Mouse (Mus musculus) myocyte (in vitro differentiated cells): Measurements from ENCODE around the gene Tmem234. TPM values are rescaled to one million over a fixed set of nuclear protein-coding genes. Genes with fewer than 3 reads are reported as not detected.

ENCODE experiments used
- H3K27me3 ChIP-seq: one replicate; pipeline ENCODE4 v1.6.1; 2011; ENCODE audit not compliant: control insufficient read depth, insufficient read depth, insufficient read length
- H3K36me3 ChIP-seq: one replicate; pipeline ENCODE4 v1.6.1; 2011; ENCODE audit not compliant: control insufficient read depth, insufficient read depth
- H3K4me2 ChIP-seq: one replicate; pipeline ENCODE4 v1.6.1; 2011; ENCODE audit warnings: low read depth, control low read depth
- H3K4me3 ChIP-seq: one replicate; pipeline ENCODE4 v1.5.1; 2011; ENCODE audit warnings: mild to moderate bottlenecking, control low read depth, moderate library complexity
- H3K79me2 ChIP-seq: one replicate; pipeline ENCODE4 v1.6.1; 2011; ENCODE audit not compliant: control insufficient read depth, insufficient read depth
- H3ac ChIP-seq: one replicate; pipeline ENCODE4 v1.6.1; 2011; ENCODE audit not compliant: control insufficient read depth, insufficient read length
- CEBPB ChIP-seq: IDR thresholded peaks from 2 replicates; pipeline ENCODE4 v1.6.1; 2011; ENCODE audit warnings: mild to moderate bottlenecking, moderate library complexity; ENCODE audit not compliant: poor library complexity, insufficient read depth, severe bottlenecking
- E2F4 ChIP-seq: IDR thresholded peaks from one replicate; pipeline ENCODE4 v1.6.1; 2011; ENCODE audit warnings: mild to moderate bottlenecking, control low read depth, moderate library complexity; ENCODE audit not compliant: insufficient read depth
- MAX ChIP-seq: IDR thresholded peaks from one replicate; pipeline ENCODE4 v1.6.1; 2011; ENCODE audit warnings: low read depth, mild to moderate bottlenecking, control low read depth
- MYOD1 ChIP-seq, 3 experiments: IDR thresholded peaks; one replicate each; pipeline ENCODE4 v1.6.1; 2011; ENCODE audit warnings: control low read depth in 2 of 3, low read depth in 2 of 3, mild to moderate bottlenecking in 2 of 3, moderate library complexity in 1 of 3; ENCODE audit not compliant: insufficient read length in 2 of 3, control insufficient read depth in 1 of 3
- MYOG ChIP-seq, 3 experiments: IDR thresholded peaks; one replicate each; pipeline ENCODE4 v1.6.1; 2011; ENCODE audit warnings: control low read depth in 2 of 3, low read depth in 2 of 3, mild to moderate bottlenecking in 2 of 3; ENCODE audit not compliant: insufficient read length in 2 of 3, control insufficient read depth in 1 of 3, insufficient read depth in 1 of 3
- POLR2A ChIP-seq: IDR thresholded peaks from one replicate; pipeline ENCODE4 v1.6.1; 2011; ENCODE audit warnings: low read depth, mild to moderate bottlenecking, control low read depth, moderate library complexity; ENCODE audit not compliant: insufficient read length
- POLR2AphosphoS2 ChIP-seq: IDR thresholded peaks from one replicate; pipeline ENCODE4 v1.6.1; 2011; ENCODE audit warnings: low read depth, control low read depth; ENCODE audit not compliant: insufficient read length
- REST ChIP-seq: IDR thresholded peaks from one replicate; pipeline ENCODE4 v1.6.1; 2011; ENCODE audit warnings: mild to moderate bottlenecking, control low read depth, moderate library complexity; ENCODE audit not compliant: insufficient read depth, insufficient read length
- SRF ChIP-seq: IDR thresholded peaks from one replicate; pipeline ENCODE4 v1.6.1; 2011; ENCODE audit warnings: low read depth; ENCODE audit not compliant: control insufficient read depth, insufficient read length
- TCF12 ChIP-seq: IDR thresholded peaks from one replicate; pipeline ENCODE4 v1.6.1; 2011; ENCODE audit warnings: mild to moderate bottlenecking, control low read depth; ENCODE audit not compliant: poor library complexity, insufficient read depth, severe bottlenecking
- TCF3 ChIP-seq: IDR thresholded peaks from one replicate; pipeline ENCODE4 v1.6.1; 2011; ENCODE audit warnings: low read depth, control low read depth; ENCODE audit not compliant: insufficient read length
- USF1 ChIP-seq: IDR thresholded peaks from one replicate; pipeline ENCODE4 v1.6.1; 2011; ENCODE audit warnings: low read depth, mild to moderate bottlenecking, control low read depth, moderate library complexity
- polyA plus RNA-seq: library from polyadenylated mRNA; unstranded; fragments of >200 nt; fragmentation: generic; extraction: Trizol; gene quantifications from one replicate; pipeline ENCODE4 v1.2.1, GENCODE M21; 2012; ENCODE audit warnings: missing spikeins

Tmem234 gene
- polyA plus RNA-seq, 1 experiment = 220 TPM

- no peak overlapping the region for H3ac ChIP-seq
- no peaks in the 10 kb centered on the region for H3K27me3 ChIP-seq
- TF ChIP-seq POLR2AphosphoS2 (no peak), MYOD1 (IDR thresholded peaks at IDR 0.05; ENCODE audit: control insufficient read depth in 1 of 3, insufficient read length in 2 of 3, low read depth in 2 of 3) (no peak), E2F4 (no peak), CEBPB (no peak), TCF3 (no peak), USF1 (no peak), SRF (no peak), MAX (no peak), TCF12 (no peak), POLR2A (no peak), REST (no peak), MYOG (IDR thresholded peaks at IDR 0.05; ENCODE audit: control insufficient read depth in 1 of 3, insufficient read depth in 1 of 3, insufficient read length in 2 of 3, low read depth in 2 of 3) (no peak)
- peaks cover 27% of the 10 kb centered on the region for H3K36me3 ChIP-seq
- H3K4me3 ChIP-seq = no peak overlapping the region
- no peak overlapping the region for H3K4me2 ChIP-seq
- H3K79me2 ChIP-seq = no peaks in the 10 kb centered on the region
These were observed 30.5 kb downstream of the Tmem234 start for GRCm38 (mm10) chr4:129630944-129631343.

GRCm38 (mm10) chr4:129631867-129632266 lies 31.4 kb downstream of the Tmem234 start:
- Histone ChIP-seq H3ac (no peak overlapping the region), H3K36me3 (peaks cover 31% of the 10 kb centered on the region), H3K4me3 (no peak overlapping the region), H3K4me2 (no peak overlapping the region), H3K79me2 (no peaks in the 10 kb centered on the region), H3K27me3 (no peaks in the 10 kb centered on the region)
- no peak for TF ChIP-seq POLR2AphosphoS2
- TF ChIP-seq CEBPB = no peak

- H3K27me3 ChIP-seq = no peaks in the 10 kb centered on the region
- TF ChIP-seq TCF3 (no peak), MYOD1 (IDR thresholded peaks at IDR 0.05; ENCODE audit: control insufficient read depth in 1 of 3, insufficient read length in 2 of 3, low read depth in 2 of 3) (no peak), E2F4 (no peak), CEBPB (no peak), TCF12 (no peak), SRF (no peak), MAX (no peak), REST (no peak), POLR2AphosphoS2 (no peak), MYOG (IDR thresholded peaks at IDR 0.05; ENCODE audit: control insufficient read depth in 1 of 3, insufficient read depth in 1 of 3, insufficient read length in 2 of 3, low read depth in 2 of 3) (no peak), USF1 (no peak), POLR2A (no peak)
- no peak overlapping the region for H3ac ChIP-seq
- no peak overlapping the region for H3K4me3 ChIP-seq
- no peak overlapping the region for H3K4me2 ChIP-seq
- H3K36me3 ChIP-seq = peaks cover 39% of the 10 kb centered on the region
- peaks cover 9% of the 10 kb centered on the region for H3K79me2 ChIP-seq
These were observed 33.4 kb downstream of the Tmem234 start for GRCm38 (mm10) chr4:129633852-129634251.

GRCm38 (mm10) chr4:129639221-129639620 lies 38.8 kb downstream of the Tmem234 start:
- H3K36me3 ChIP-seq = peaks cover 28% of the 10 kb centered on the region
- no peak overlapping the region for H3ac ChIP-seq

GRCm38 (mm10) chr4:129640101-129640637 lies 39.7 kb downstream of the Tmem234 start:
- TF ChIP-seq TCF3 (no peak), SRF (no peak)
- H3K4me2 ChIP-seq = peak overlapping the region; percentile 82
- peaks cover 24% of the 10 kb centered on the region for H3K36me3 ChIP-seq
- peak overlapping the region; percentile 14 for H3ac ChIP-seq
- H3K27me3 ChIP-seq = no peaks in the 10 kb centered on the region
- peak overlapping the region; percentile 54 for H3K4me3 ChIP-seq
- H3K79me2 ChIP-seq = peaks cover 25% of the 10 kb centered on the region

More at GRCm38 (mm10) chr4:129639221-129639620, 38.8 kb downstream of the Tmem234 start:
- peak overlapping the region; percentile 82 for H3K4me2 ChIP-seq
- TF ChIP-seq MAX (no peak), POLR2AphosphoS2 (no peak), MYOG (IDR thresholded peaks at IDR 0.05; ENCODE audit: control insufficient read depth in 1 of 3, insufficient read depth in 1 of 3, insufficient read length in 2 of 3, low read depth in 2 of 3) (no peak), E2F4 (no peak), TCF12 (no peak), MYOD1 (IDR thresholded peaks at IDR 0.05; ENCODE audit: control insufficient read depth in 1 of 3, insufficient read length in 2 of 3, low read depth in 2 of 3) (no peak), TCF3 (no peak), POLR2A (no peak), USF1 (no peak), SRF (no peak), REST (no peak), CEBPB (no peak)
- peak overlapping the region; percentile 54 for H3K4me3 ChIP-seq
- H3K79me2 ChIP-seq = peaks cover 25% of the 10 kb centered on the region
- no peaks in the 10 kb centered on the region for H3K27me3 ChIP-seq
